27 mouse cellular contexts compared by ENCODE assay signal in genomic region chr1:55145556-55145955, GRCm38 (mm10). TPM values are rescaled to one million over a fixed set of nuclear protein-coding genes. Genes with fewer than 3 reads are reported as not detected.
DNase-seq lines count a peak whose midpoint lies in the region; ATAC-seq and TF ChIP-seq lines count a peak whose summit lies in the region.
"Had no signal": no experiment of that assay in that cellular context is flagged by ENCODE, and none has a peak within 500 bp of the region (broad histone marks: within the 10 kb centered on the region; RNA-seq: fewer than 3 reads in every experiment).

No protein-coding gene starts in this region.

- no peak for TF ChIP-seq CTCF in brain, embryonic 14.5 days (IDR thresholded peaks at IDR 0.05; ENCODE audit: borderline replicate concordance, extremely low read depth, insufficient read depth, insufficient read length)
- no peak for TF ChIP-seq CTCF in layer of hippocampus, adult 2 months (conservative IDR thresholded peaks at IDR 0.05)

- DNase-seq in forebrain, embryonic 14.5 days (ENCODE audit: low spot score) = peak; percentile 23
- DNase-seq in brain, embryonic 14.5 days (ENCODE audit: low read depth) = peak; percentile 24
- DNase-seq in cerebellum, adult 9-11 months = peak; percentile 41
- peak; percentile 44 to 46 for DNase-seq in layer of hippocampus, adult 2 months (ENCODE audit: low spot score in 2 of 2)
- no peak for DNase-seq in thymus, postnatal 25 days
- DNase-seq in left cerebral cortex, postnatal 14 days (ENCODE audit: low spot score in 2 of 2) = no peak
- no peak for DNase-seq in urinary bladder, postnatal 25 days (ENCODE audit: low spot score)
- DNase-seq: adrenal gland, postnatal 10 days; heart, postnatal 10 days; kidney, adult 2 months; kidney, postnatal 14 days; lung, adult 2 months; lung, postnatal 36 days; right cerebral cortex, adult 18-20 months; spleen, adult 18-20 months; thymus, postnatal 36 days had no signal

- WGBS in forebrain, embryonic 14.5 days = 94% methylated on average over 7 of the region's 7 CpGs
- WGBS in forebrain, embryonic 13.5 days = 97% methylated on average over 7 of the region's 7 CpGs

- no peak overlapping the region for H3K27ac ChIP-seq in forebrain, embryonic 14.5 days (ENCODE audit: low read depth, low read length)
- no peak overlapping the region for H3K27ac ChIP-seq in forebrain, embryonic 13.5 days
- H3K27ac ChIP-seq in layer of hippocampus, adult 2 months = no peak overlapping the region
- H3K27ac ChIP-seq: embryonic facial prominence, embryonic 12.5 days; hindbrain, embryonic 12.5 days; limb, embryonic 10.5 days; neural tube, embryonic 12.5 days had no signal

- H3K9me3 ChIP-seq in forebrain, embryonic 14.5 days (replicated peaks; ENCODE audit: control insufficient read depth, low read length) = no peaks in the 10 kb centered on the region
- no peaks in the 10 kb centered on the region for H3K9me3 ChIP-seq in forebrain, embryonic 13.5 days (replicated peaks)
- H3K9me3 ChIP-seq: embryonic facial prominence, embryonic 12.5 days; hindbrain, embryonic 12.5 days; limb, embryonic 10.5 days; neural tube, embryonic 12.5 days had no signal

- no peak for TF ChIP-seq POLR2A in brain, embryonic 14.5 days (IDR thresholded peaks at IDR 0.05; ENCODE audit: borderline replicate concordance, extremely low read depth, insufficient read depth, insufficient read length, poor library complexity, severe bottlenecking)

- H3K4me2 ChIP-seq in forebrain, embryonic 14.5 days (ENCODE audit: low read length) = no peak overlapping the region
- no peak overlapping the region for H3K4me2 ChIP-seq in forebrain, embryonic 13.5 days
- H3K4me2 ChIP-seq: embryonic facial prominence, embryonic 12.5 days; heart, embryonic 11.5 days; hindbrain, embryonic 12.5 days; liver, embryonic 11.5 days; neural tube, embryonic 12.5 days had no signal

- no peak for ATAC-seq in forebrain, embryonic 14.5 days
- no peak for ATAC-seq in forebrain, embryonic 13.5 days
- ATAC-seq: activated CD4-positive, CD25-positive, alpha-beta regulatory T cell, adult 4 months; CD4-positive, CD25-positive, alpha-beta regulatory T cell, adult 4 months; forebrain, embryonic 16.5 days had no signal

- no peak overlapping the region for H3K4me3 ChIP-seq in forebrain, embryonic 14.5 days (ENCODE audit: low read depth, low read length)
- H3K4me3 ChIP-seq in forebrain, embryonic 13.5 days = no peak overlapping the region
- H3K4me3 ChIP-seq in layer of hippocampus, adult 2 months = no peak overlapping the region
- H3K4me3 ChIP-seq: embryonic facial prominence, embryonic 12.5 days; erythroblast, embryonic 14.5 days; hindbrain, embryonic 12.5 days; limb, embryonic 10.5 days; neural tube, embryonic 12.5 days had no signal

- H3K36me3 ChIP-seq in forebrain, embryonic 14.5 days (ENCODE audit: control insufficient read depth, insufficient read depth, low read length) = peaks cover 38% of the 10 kb centered on the region
- H3K36me3 ChIP-seq in forebrain, embryonic 13.5 days (ENCODE audit: poor library complexity, severe bottlenecking) = peaks cover 51% of the 10 kb centered on the region

- H3K27me3 ChIP-seq in forebrain, embryonic 14.5 days (replicated peaks; ENCODE audit: control insufficient read depth, insufficient read depth, low read length) = no peaks in the 10 kb centered on the region
- no peaks in the 10 kb centered on the region for H3K27me3 ChIP-seq in forebrain, embryonic 13.5 days
- H3K27me3 ChIP-seq: embryonic facial prominence, embryonic 12.5 days; hindbrain, embryonic 12.5 days; neural tube, embryonic 12.5 days had no signal

- H3K4me1 ChIP-seq in forebrain, embryonic 14.5 days (ENCODE audit: control insufficient read depth, insufficient read depth, low read length) = no peaks in the 10 kb centered on the region
- H3K4me1 ChIP-seq in forebrain, embryonic 13.5 days = no peaks in the 10 kb centered on the region
- H3K4me1 ChIP-seq: embryonic facial prominence, embryonic 12.5 days; hindbrain, embryonic 12.5 days; limb, embryonic 10.5 days; neural tube, embryonic 12.5 days had no signal

- H3K9ac ChIP-seq in forebrain, embryonic 14.5 days (ENCODE audit: low read length) = no peak overlapping the region
- no peak overlapping the region for H3K9ac ChIP-seq in forebrain, embryonic 13.5 days
- H3K9ac ChIP-seq: embryonic facial prominence, embryonic 12.5 days; hindbrain, embryonic 12.5 days; neural tube, embryonic 12.5 days had no signal

- intact Hi-C loops in left cerebral cortex, postnatal 14 days (cut with DNase I) = loop anchor here (10.0 kb wide), 1 partner anchor 141 kb away; no protein-coding TSS in a partner anchor

RNA-seq across cellular contexts. Expression of gene Mob4, which starts 14.5 kb away (rescaled TPM):
- 173 and 187 TPM in 2 replicates for polyA plus RNA-seq in forebrain, embryonic 14.5 days (2014; fragmentation: Nextera tagmentation; extraction: Ambion mirVana)
- polyA plus RNA-seq in forebrain, embryonic 13.5 days (2015; fragmentation: Nextera tagmentation; extraction: Ambion mirVana) = 191 and 198 TPM in 2 replicates
- 57.3 and 58.9 TPM in 2 replicates for polyA plus RNA-seq in brain, embryonic 14.5 days (2012; rRNA removed)
- 10 to 100 TPM; 56.8 to 59.4 TPM for total RNA-seq in layer of hippocampus, adult 2 months (2021)
- total RNA-seq in left cerebral cortex, postnatal 14 days (2021) = 10 to 100 TPM; 62.8 to 67.1 TPM

RNA-seq across cellular contexts. Expression of gene Hspd1, which starts 57.5 kb away (rescaled TPM):
- polyA plus RNA-seq in forebrain, embryonic 14.5 days (2014; fragmentation: Nextera tagmentation; extraction: Ambion mirVana) = 240 and 246 TPM in 2 replicates
- polyA plus RNA-seq in forebrain, embryonic 13.5 days (2015; fragmentation: Nextera tagmentation; extraction: Ambion mirVana) = 333 and 363 TPM in 2 replicates
- 108 and 128 TPM in 2 replicates for polyA plus RNA-seq in brain, embryonic 14.5 days (2012; rRNA removed)
- total RNA-seq in layer of hippocampus, adult 2 months (2021) = 100 to 1,000 TPM; 160 to 172 TPM
- total RNA-seq in left cerebral cortex, postnatal 14 days (2021) = 100 to 1,000 TPM; 172 TPM

RNA-seq across cellular contexts. Expression of gene Hspe1, which starts 57.6 kb away (rescaled TPM):
- 257 and 283 TPM in 2 replicates for polyA plus RNA-seq in forebrain, embryonic 14.5 days (2014; fragmentation: Nextera tagmentation; extraction: Ambion mirVana)
- 360 and 397 TPM in 2 replicates for polyA plus RNA-seq in forebrain, embryonic 13.5 days (2015; fragmentation: Nextera tagmentation; extraction: Ambion mirVana)
- polyA plus RNA-seq in brain, embryonic 14.5 days (2012; rRNA removed) = 160 and 176 TPM in 2 replicates
- 10 to 100 TPM; 92.2 to 97.4 TPM for total RNA-seq in layer of hippocampus, adult 2 months (2021)
- 10 to 100 TPM; 83.8 to 91.0 TPM for total RNA-seq in left cerebral cortex, postnatal 14 days (2021)

Comparison
In these comparisons a context has a peak if more than half of its experiments do, and no peak if none do; other contexts are left out.
1. DNase-seq: peak in forebrain, embryonic 14.5 days (single experiment), brain, embryonic 14.5 days (single experiment), cerebellum, adult 9-11 months (single experiment) and layer of hippocampus, adult 2 months (2 of 2); none in thymus, postnatal 25 days (single experiment), left cerebral cortex, postnatal 14 days (0 of 2) and urinary bladder, postnatal 25 days (single experiment).